Mouse (Mus musculus): ENCODE data around the gene Tmem268. TPM values are rescaled to one million over a fixed set of nuclear protein-coding genes. Genes with fewer than 3 reads are reported as not detected.

Tmem268 gene
- polyA plus RNA-seq, 1 experiment from 2014 or later: 17.3 TPM

DNA sequence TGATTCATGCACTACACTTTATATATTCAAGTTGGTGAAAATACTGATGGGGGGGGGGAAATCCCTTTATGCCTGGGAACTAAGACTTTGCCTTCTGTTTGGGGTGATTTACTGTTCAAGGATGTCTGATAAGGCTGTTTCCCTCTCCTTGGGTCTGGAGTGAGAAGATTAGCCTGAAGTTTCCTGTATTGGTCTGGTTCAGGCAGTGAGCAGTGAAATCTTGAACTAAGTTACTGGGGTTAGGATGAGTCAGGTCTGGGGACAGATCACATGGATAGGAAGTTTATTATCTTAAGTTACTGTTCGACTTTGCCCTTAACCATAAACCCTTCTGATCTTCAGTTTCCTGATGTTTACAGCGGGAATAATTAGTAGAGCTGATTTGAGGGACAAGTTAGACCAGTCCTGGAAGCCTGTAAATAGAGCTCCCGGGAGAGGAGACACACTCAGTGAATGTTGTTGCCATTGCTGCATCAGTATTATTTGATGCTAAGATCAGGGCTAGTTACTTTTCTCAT, 67.0 kb downstream of the Tmem268 start:
- H3K4me3 ChIP-seq (ENCODE audit: low read depth, low read length): no peak overlapping the region
- H3K27ac ChIP-seq (ENCODE audit: low read depth): no peak overlapping the region
- ATAC-seq (no peak), DNase-seq (no peak)
- no peaks in the 10 kb centered on the region for H3K9me3 ChIP-seq (ENCODE audit: low read length)
- no peaks in the 10 kb centered on the region for H3K4me1 ChIP-seq (ENCODE audit: insufficient read depth)
- H3K36me3 ChIP-seq (replicated peaks; ENCODE audit: insufficient read depth, low read length): no peaks in the 10 kb centered on the region
- no peak overlapping the region for H3K4me2 ChIP-seq (ENCODE audit: low read depth, low read length)
- TF ChIP-seq EP300 (IDR thresholded peaks at IDR 0.05; ENCODE audit: low read depth) (no peak), CTCF (IDR thresholded peaks at IDR 0.05; ENCODE audit: low read depth) (no peak)
- no peak overlapping the region for H3K9ac ChIP-seq (replicated peaks)
- 26% methylated on average over 3 of the region's 3 CpGs for WGBS (ENCODE audit: insufficient replicate concordance)
- no peaks in the 10 kb centered on the region for H3K27me3 ChIP-seq (ENCODE audit: insufficient read depth, low read length)

DNA sequence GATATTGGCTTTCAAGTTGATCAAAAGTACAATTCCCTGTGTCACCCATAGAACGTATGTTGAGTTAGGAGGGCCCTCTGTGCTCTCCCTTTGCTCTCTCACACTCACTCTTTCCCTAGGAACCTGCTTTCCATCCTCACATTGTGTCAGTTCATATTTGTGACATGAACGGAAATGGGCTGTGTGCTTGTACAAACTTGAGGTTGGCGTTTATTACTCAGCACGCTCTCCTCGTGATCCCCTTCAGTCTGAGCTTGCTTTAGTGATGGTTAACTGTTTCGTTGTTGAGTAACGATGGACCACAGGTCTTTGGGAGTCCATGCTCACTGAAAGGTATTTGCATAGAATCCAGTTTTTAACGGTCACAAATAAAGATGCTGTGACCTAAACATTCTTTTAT, 68.5 kb downstream of the Tmem268 start:
- Histone ChIP-seq H3K27ac (ENCODE audit: low read depth) (no peak overlapping the region), H3K27me3 (ENCODE audit: insufficient read depth, low read length) (no peaks in the 10 kb centered on the region), H3K9ac (replicated peaks) (no peak overlapping the region), H3K9me3 (ENCODE audit: low read length) (no peaks in the 10 kb centered on the region), H3K36me3 (replicated peaks; ENCODE audit: insufficient read depth, low read length) (no peaks in the 10 kb centered on the region), H3K4me1 (ENCODE audit: insufficient read depth) (no peaks in the 10 kb centered on the region), H3K4me3 (ENCODE audit: low read depth, low read length) (no peak overlapping the region), H3K4me2 (ENCODE audit: low read depth, low read length) (no peak overlapping the region)
- TF ChIP-seq CTCF (IDR thresholded peaks at IDR 0.05; ENCODE audit: low read depth): no peak
- TF ChIP-seq EP300 (IDR thresholded peaks at IDR 0.05; ENCODE audit: low read depth): no peak
- ATAC-seq (no peak), DNase-seq (no peak)
- WGBS (ENCODE audit: insufficient replicate concordance): 74% methylated on average over 8 of the region's 8 CpGs

DNA sequence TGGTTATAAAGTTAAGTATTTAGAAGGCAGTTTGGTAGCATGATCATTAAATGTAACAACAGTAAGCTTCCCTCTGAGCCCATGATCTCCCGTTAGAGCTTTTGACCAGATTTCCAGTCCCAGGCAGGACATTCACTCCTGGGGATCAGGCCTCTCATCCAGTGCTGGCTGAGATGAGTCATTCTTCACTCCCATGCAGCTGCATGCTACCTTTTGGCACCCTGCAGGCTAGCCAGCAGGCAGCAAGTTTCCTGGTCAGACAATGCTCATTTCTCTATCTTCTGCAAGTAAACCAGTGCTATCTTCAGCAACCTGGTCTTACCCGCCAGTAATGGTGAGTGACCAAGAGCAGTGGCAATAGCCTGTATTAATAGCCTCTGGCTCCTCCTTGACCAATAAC, 74.6 kb downstream of the Tmem268 start:
- H3K9me3 ChIP-seq (ENCODE audit: low read length): no peaks in the 10 kb centered on the region
- DNase-seq: no peak
- WGBS (ENCODE audit: insufficient replicate concordance): 78% methylated on average over 2 of the region's 2 CpGs
- H3K9ac ChIP-seq (replicated peaks): no peak overlapping the region
- no peaks in the 10 kb centered on the region for H3K4me1 ChIP-seq (ENCODE audit: insufficient read depth)
- no peaks in the 10 kb centered on the region for H3K36me3 ChIP-seq (replicated peaks; ENCODE audit: insufficient read depth, low read length)
- no peak overlapping the region for H3K27ac ChIP-seq (ENCODE audit: low read depth)
- no peak overlapping the region for H3K4me3 ChIP-seq (ENCODE audit: low read depth, low read length)
- H3K4me2 ChIP-seq (ENCODE audit: low read depth, low read length): no peak overlapping the region
- ATAC-seq: no peak
- H3K27me3 ChIP-seq (ENCODE audit: insufficient read depth, low read length): no peaks in the 10 kb centered on the region
- TF ChIP-seq EP300 (IDR thresholded peaks at IDR 0.05; ENCODE audit: low read depth) (no peak), CTCF (IDR thresholded peaks at IDR 0.05; ENCODE audit: low read depth) (no peak)

Other genes starting within 250 kb of the Tmem268 start
- 2.5 and 4.5 TPM in 2 replicates for gene Orm1, start 214.2 kb upstream of the Tmem268 start, polyA plus RNA-seq (2015; fragmentation: Nextera tagmentation; extraction: Ambion mirVana)
- not detected in 2 replicates for gene Orm3, start 202.6 kb upstream of the Tmem268 start, polyA plus RNA-seq (2015; fragmentation: Nextera tagmentation; extraction: Ambion mirVana)
- gene Orm2, start 196.3 kb upstream of the Tmem268 start, polyA plus RNA-seq (2015; fragmentation: Nextera tagmentation; extraction: Ambion mirVana): not detected in 2 replicates
- 4.6 and 5.2 TPM in 2 replicates for gene Akna, start 155.4 kb upstream of the Tmem268 start, polyA plus RNA-seq (2015; fragmentation: Nextera tagmentation; extraction: Ambion mirVana)
- 0.61 and 0.64 TPM in 2 replicates for gene Whrn, start 62.8 kb upstream of the Tmem268 start, polyA plus RNA-seq (2015; fragmentation: Nextera tagmentation; extraction: Ambion mirVana)
- gene Atp6v1g1, start 14.0 kb upstream of the Tmem268 start, polyA plus RNA-seq (2015; fragmentation: Nextera tagmentation; extraction: Ambion mirVana): 148 and 152 TPM in 2 replicates
- gene Gm11213, start 46.5 kb downstream of the Tmem268 start, polyA plus RNA-seq (2015; fragmentation: Nextera tagmentation; extraction: Ambion mirVana): not detected in 2 replicates
- not detected in 2 replicates for gene Tex48, start 63.6 kb downstream of the Tmem268 start, polyA plus RNA-seq (2015; fragmentation: Nextera tagmentation; extraction: Ambion mirVana)
- gene Gm11214, start 104.6 kb downstream of the Tmem268 start, polyA plus RNA-seq (2015; fragmentation: Nextera tagmentation; extraction: Ambion mirVana): not detected in 2 replicates
- gene Tnfsf15, start 186.3 kb downstream of the Tmem268 start, polyA plus RNA-seq (2015; fragmentation: Nextera tagmentation; extraction: Ambion mirVana): not detected in 2 replicates